Mouse (Mus musculus) ES-CJ7 (cell line): ENCODE results near the gene Uba3.

ENCODE experiments used
- DNase-seq: peaks from one replicate; pipeline ENCODE4 v3.0.0; 2011; ENCODE audit warnings: low read depth, low spot score

The Uba3 gene

DNA sequence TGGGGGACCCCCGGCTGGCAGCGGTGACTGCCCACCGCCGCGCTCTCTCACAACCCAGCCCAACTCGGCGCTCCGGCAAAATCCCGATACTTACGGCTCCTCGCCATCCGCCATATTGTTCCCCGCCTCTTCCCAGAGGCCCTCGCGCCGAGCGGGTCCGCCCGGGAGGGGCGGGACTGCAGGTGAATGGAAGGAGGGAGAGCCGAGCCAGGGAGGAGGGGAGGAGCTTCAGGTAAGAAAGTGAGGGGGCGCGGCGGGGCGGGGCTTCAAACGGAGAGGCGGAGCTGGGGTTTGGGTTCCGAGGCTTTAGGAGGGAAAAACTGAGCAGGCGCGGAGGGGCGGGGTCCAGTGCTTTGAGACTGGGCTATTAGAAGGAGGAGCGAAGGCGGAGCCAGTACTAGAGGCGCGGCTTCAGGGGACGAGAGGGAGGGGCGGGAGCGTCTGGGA is at the start of gene Uba3:
Uba3 (minus strand) TSS at position 209 of the 447 bp plus-strand sequence.
- peak; percentile 99 for DNase-seq

DNA sequence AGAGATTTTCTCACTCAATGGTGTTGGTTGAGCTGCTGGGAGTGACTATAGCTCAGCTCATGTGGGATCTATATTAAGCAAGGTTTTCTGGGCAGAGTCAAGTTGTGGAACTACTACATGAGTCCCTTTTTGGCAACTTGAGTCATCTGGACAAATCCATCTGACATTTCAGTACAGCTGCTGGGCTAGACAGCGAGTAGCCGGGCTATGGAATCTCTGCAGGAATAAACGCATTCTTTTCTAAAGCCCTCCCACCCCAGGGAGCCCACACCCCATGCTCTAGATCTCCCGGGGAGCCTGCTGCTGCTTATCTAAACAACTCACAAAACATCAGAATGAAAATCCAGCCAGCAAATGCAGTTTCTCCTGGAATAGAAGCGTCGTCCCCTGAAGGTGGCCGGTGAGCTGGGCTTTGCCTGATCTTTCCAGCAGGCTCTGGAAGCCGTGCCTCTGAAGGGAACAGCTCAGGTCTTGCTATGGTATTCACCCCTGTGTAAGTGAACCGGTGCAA is 47.3 kb upstream of the Uba3 start, which contains the start of gene Lmod3:
Lmod3 (minus strand) TSS at position 49 of the 511 bp plus-strand sequence.
- DNase-seq = no peak

DNA sequence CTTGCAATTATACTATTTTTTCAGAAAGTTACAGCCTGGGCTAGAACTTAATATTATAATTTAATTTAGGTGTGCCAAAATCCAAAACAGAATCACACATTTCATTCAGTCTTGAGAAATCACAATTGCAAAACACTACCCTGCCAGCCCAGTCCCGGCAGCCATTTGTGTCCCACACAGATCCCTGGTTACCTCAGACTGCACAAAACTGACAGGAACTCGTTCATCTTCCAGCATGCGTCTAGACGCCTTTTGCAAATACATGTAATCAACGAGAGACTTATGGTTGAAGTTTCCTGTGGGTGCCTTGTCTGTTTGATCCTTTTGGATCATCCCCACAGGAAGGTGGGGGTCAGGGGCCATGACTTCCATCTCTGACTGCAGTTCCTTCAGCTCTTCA is 46.6 kb upstream of the Uba3 start:
- DNase-seq = no peak

DNA sequence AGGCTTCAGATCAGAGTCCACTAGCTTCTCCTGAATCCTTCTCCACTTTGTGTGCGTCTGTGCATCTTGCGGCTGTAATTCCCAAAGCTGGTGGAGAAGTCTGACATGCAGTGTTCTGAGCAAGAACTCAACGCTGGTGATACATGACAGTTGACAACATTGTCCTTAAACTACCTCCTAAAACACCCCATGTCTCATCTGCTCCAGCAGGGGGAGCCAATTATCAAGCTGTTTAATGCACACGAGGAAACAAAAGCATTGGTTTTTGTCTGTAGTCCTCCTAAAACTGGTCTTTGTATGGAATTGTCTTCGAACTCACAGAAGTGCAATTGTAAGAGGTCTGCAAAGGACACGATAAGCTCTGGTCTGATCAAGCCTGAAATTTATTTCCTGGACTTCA is 45.5 kb upstream of the Uba3 start:
- peak; percentile 75 for DNase-seq

DNA sequence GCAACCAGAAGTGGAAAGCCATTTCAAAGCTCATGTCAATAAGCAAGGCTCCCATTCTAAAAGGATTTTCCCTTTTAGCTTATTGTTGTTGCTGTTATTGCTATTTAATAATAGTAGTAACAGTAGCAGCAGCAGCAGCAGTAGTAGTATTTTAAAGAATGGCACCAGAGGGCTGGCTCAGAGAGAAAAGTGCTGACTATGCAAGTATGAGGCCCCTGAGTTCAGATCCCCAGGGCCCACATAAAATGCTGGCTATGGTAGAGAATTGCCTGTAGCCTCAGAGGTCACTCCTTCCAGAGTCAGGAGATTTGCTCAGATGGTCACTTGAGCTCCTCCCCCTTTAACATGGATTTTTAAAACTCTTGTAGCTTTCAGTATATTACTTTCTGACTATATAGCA is 39.8 kb upstream of the Uba3 start:
- no peak for DNase-seq

- no peak for DNase-seq
Measured at GRCm38 (mm10) chr6:97242522-97242921, 37.1 kb upstream of the Uba3 start.

DNA sequence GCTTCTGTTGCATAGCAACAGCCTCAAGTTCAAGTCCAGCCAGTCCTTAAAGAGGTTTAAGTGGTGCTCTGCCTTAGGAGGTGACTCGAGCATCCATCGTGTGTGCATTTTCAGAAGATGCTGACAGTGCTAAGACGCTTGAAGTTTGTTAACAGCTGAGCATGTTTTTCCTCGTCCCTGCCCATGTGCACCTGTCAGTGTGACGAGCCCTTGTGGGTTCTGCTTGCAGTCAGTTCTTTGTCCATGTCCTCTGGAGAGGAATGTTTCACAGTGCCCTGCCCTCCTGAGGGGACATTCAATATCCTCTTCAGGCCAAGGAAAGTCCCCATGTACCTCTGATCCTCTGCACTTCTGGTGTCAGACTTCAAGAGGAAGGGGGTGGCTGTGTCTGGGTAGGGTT is 34.6 kb upstream of the Uba3 start:
- no peak for DNase-seq

DNA sequence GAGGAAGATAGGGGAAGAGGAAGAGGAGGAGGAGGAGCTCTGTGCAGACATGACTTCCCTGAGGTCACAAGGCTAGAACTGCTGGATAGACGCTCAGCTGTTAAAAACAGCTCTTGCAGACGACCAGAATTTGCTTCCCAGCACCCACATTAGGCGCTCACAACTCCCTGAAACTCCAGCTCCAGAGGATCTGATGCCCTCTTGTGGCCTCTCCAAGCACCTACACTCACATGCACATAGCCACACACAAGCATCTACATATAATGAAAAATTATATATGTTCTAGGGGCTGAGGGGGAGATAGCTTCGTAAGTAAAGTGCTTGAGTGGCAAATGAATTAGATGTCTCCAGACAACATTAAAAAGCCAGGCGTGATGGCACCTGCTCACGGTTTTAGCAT is 33.9 kb upstream of the Uba3 start:
- peak; percentile 45 for DNase-seq

GRCm38 (mm10) chr6:97236088-97236487 is 30.6 kb upstream of the Uba3 start:
- no peak for DNase-seq

DNA sequence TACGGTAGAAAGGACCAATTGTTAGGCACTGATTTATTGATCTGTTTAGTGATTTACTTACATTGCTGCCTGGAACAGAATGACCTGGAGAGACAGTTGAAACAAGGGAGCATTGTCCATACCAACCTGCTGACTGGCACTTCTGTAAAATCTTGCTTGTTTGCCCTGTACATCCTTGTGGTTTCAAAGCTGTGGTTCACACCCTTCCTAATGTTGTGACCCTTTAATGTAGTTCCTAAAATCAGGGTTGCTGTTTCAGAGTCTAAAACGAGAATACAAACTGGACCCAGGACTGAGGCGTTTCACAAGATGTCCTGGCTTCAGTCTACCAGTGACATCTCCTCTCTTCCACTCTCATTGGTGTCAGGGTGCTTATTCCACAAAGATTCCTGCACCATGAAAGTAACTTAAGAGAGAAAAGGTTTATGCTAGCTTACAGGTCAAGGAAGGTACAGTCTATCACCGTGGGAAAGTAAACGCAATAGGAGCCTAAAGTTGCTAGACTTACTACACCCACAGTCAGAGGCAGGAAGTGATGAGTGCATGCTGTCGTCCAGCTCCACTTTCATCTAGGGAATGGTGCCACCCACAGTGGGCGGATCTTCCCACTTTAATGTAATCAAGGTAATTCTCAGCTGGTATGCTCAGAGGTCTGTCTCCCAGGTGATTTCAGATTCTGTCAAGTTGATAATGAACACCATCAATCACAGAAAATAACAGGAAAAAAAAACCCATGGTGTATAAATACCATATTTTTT is 29.6 kb upstream of the Uba3 start:
- DNase-seq = no peak

GRCm38 (mm10) chr6:97227067-97227847 is 21.8 kb upstream of the Uba3 start:
- no peak for DNase-seq

GRCm38 (mm10) chr6:97226083-97226491 is 20.6 kb upstream of the Uba3 start:
- no peak for DNase-seq

GRCm38 (mm10) chr6:97224505-97224904 is 19.1 kb upstream of the Uba3 start:
- no peak for DNase-seq

DNA sequence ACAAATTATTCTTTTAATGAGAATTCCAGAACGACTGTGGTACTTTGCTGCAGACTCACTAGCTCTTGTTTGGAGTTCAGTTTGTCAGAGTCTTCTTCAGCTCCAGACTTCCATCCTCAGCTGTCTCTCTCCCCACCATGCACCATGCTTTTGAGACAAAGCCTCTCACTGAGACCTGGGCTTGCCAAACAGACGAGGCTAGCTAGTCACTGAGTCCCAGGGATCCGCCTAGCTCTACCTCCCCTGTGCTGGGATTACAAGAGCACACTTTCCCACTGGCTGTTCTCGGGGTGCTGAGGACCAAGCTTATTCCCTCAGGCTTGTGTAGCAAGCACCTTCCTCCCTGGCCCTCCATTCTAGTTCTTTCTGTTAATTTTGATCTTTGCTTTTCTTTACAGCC is 18.1 kb upstream of the Uba3 start:
- DNase-seq = no peak

DNA sequence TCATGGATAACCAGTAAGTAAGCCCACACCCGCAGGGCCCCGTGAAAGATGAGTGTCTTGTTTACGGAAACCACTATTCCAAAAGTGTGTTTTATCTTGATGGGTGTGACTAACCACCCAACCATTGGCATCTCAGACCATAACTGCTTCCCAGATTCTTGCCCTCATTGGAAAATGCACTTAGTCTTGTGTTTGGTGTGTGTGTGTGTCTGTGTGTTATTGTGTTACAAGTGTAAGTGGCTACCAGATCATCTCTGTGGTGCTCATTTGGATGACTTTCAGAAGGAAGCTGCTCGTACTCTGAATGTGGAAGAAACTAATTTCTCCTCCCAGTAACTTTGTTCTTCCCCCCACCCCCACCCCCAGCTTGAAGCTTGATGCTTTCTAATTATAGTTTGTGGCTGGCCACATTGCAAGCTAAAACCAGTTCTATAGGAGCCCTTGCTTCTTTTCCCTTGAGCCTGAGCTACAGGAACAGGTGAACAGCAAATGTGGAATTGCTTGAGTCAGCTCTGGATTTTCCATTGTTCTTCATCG is 17.6 kb upstream of the Uba3 start:
- DNase-seq = no peak

DNA sequence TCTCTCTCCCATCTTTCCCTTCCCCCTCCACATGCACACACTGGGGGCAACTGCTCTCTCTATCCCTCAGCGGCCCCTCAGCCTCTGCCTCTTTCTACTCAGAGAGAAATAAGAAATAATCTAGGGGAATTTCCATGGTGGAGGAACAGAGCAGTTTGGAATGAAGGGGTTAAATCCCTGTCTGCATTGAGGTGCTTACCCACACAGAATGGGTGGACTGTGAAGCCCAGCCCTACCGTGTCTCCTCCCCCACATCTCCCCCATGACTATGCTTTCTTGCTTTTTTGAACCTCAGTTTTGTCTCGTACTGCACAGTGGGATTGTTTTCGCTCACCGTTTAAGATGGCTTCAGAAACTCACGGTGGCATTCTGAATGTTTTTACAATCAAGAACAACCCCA is 16.9 kb upstream of the Uba3 start:
- DNase-seq = no peak

DNA sequence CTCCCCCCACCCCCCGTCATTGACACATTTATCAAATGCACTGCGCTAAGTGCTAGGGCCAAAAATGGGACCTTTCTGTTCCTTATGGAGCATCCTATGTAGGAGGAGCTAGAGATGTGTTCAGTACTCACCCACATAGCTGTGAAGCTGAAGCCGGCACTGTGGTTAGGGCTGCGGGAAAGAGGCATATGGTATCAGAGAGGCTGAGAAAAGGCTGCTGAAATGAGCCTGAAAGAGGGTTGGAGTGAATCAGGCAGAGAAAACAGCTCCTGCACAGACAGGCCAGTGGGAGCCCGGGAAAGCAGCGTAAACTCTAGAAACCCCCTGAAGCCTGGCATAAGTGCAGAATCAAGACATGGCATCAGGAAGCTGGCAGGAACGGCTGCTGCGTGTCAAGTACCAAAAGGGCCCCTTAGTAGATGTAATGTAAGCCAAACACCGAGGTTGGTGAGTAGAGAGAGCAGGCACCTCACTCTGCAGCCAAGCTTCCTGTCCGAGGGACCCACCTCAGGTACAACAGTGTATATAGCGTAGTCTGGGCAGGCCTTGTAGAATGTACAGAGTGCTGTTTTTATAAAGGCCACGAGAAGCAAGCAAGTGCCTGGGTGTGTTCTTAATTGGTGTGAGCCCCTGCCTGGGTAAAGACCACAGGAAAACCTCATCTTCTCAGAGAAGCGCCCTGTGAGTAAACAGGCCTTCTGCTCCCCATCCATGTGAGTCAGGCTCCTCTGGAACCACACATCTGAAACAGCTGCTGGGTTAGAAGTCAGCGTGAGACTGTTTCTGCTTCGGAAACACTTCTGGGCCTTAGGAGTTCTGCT is 16.0 kb upstream of the Uba3 start:
- DNase-seq = no peak

DNA sequence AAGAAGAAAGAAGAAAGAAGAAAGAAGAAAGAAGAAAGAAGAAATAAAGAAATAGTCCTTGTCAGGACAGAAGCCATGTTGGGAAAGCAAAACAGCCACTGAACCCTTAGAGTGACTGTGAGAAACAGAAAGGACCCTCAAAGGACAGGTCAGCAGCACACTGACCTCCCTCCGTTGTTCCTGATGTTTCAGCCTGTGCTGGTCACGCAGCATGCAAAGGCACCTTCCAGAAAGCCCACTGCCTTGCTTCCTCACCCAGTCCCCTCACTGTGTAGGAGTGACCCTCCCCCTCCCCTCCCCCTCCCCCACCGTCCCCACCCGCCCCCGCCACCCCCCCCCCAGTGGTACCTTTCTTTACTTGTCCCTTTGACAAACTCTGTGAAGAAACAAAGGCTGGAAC is 15.2 kb upstream of the Uba3 start:
- no peak for DNase-seq

DNA sequence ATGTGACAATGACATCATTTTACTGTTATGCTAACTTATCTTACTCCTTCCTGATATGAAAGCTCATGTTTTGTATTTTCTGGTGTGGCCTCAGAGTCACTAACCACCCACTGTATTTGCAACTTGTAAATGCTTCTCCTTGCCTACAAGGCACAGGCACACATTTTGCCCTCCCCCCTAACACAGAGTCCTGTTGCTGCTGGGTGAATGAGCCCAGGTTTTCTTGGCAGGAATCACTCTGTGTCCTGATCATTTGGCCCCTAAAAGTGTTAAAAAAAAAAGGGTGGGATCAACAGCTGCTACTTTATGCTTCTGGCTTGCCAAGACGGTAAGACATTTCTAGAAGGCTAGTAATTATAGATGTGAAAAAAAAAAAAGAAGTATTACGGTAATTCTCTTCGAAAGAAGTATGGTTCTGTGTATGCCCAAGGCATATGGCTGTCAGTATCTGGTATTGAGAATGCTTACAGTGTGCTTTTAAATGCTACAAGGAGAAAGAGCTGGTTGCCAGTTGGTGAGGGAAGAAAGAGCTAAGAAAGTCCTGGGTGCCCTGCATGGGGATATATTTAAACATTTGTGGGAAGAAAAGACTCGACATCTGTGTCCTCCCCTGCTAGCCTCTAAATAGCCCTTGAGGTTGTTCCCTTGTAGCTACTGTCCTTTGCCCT is 10.8 kb upstream of the Uba3 start:
- no peak for DNase-seq

DNA sequence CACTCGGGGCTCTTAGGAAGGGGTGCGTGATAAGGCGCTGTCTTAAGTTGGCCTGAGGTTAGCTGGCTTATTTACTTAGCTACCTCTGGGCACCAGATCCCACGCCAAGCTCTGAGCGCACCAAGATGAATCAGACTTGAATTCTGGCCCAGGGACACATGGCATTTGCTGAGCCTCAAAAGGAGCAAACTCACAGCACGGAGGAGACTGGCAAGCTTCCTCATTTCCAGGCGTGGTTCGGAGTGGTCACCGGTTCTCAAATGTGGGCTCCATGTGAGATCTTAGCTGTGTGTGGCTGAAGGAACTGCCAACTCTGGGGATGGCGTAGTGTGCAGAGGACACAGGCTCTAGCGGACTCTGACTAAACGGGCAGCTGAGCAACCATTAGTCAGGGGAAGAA is 6.5 kb upstream of the Uba3 start:
- DNase-seq = no peak

GRCm38 (mm10) chr6:97210962-97211601 is 5.6 kb upstream of the Uba3 start:
- peak; percentile 33 for DNase-seq
